Mouse (Mus musculus): ENCODE results near the gene Gm20388.

- TF ChIP-seq POLR2A (IDR thresholded peaks at IDR 0.05; ENCODE audit: borderline replicate concordance, control insufficient read depth, low read depth, low read length) (no peak), CTCF (IDR thresholded peaks at IDR 0.05; ENCODE audit: control insufficient read depth, insufficient read depth, low read length) (no peak)
These were observed 4285.6 kb downstream of the Gm20388 start for GRCm38 (mm10) chr8:124196195-124196594.

Measured in bone marrow, adult 2 months (tissue).